Mouse (Mus musculus) heart, adult 2 months (tissue): ENCODE measurements at regions not wholly inside any gene's neighbourhood (a gene's known extent, or its start where the extent isn't known, plus 50 kb on each side); places are given as distances from the start of the nearest gene placed in this dataset.

Experiments
- CTCF ChIP-seq: fragments of 200-600 bp; IDR thresholded peaks from 2 replicates; pipeline ENCODE4 v1.8.1; 2022; ENCODE audit warnings: antibody characterized with exemption, mild to moderate bottlenecking, moderate library complexity
- EP300 ChIP-seq: fragments of 200-500 bp; IDR thresholded peaks from 2 replicates; pipeline ENCODE4 v1.6.1; 2011; ENCODE audit warnings: low read depth, low read length, control low read depth; ENCODE audit not compliant: insufficient read depth
- POLR2A ChIP-seq: fragments of 200-500 bp; IDR thresholded peaks from 2 replicates; pipeline ENCODE4 v1.6.1; 2011; ENCODE audit warnings: mild to moderate bottlenecking, low read depth, low read length, control low read depth; ENCODE audit not compliant: insufficient read depth

DNA sequence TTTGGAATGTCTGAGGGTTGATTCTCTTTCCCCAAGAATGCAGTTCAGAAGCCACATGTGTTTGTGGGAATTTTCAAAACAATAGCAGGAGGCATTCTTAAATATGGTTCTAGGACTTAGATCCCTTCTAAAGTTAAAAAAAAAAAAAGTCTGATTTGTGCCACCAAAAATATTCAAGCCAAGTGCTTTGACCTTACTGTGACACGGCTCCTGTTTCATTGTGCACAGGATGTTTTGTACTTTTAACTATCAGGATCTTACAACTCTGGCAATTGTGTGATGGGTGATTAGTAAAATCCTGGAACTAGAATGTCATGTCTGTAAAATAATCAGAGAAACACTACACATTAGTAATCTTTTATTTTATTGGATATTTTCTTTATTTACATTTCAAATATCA, 359.5 kb downstream of the 1700129C05Rik start:
- TF ChIP-seq CTCF (no peak), POLR2A (no peak), EP300 (no peak)
